9 mouse cellular contexts compared by ENCODE assay signal in the genomic region with DNA sequence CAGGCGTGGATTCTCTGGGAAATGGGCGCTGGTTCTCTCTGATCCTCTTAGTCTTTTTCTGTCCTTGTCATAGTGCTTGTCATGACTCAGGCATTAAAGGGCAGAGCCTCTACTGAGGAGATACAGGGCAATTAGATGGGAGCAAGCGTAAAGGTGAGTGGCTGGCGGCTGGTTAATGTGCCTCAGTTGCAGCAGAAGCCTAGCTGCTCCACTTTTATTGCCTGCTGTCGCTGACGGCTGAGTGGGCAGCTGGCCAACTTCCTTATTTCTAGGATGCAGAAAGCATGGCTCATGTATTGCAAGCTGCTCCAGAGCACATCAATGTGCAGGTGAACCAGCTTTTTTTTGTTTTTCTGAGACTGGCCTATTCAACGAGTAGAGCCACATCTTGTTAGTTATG. TPM values are rescaled to one million over a fixed set of nuclear protein-coding genes. Genes with fewer than 3 reads are reported as not detected.
DNase-seq lines count a peak whose midpoint lies in the region; ATAC-seq and TF ChIP-seq lines count a peak whose summit lies in the region.
"Had no signal": no experiment of that assay in that cellular context is flagged by ENCODE, and none has a peak within 500 bp of the region (broad histone marks: within the 10 kb centered on the region; RNA-seq: fewer than 3 reads in every experiment).

No protein-coding gene starts in this region.

- ATAC-seq in kidney, embryonic 14.5 days (ENCODE audit: low FRiP score, low TSS enrichment) = no peak

- no peak for TF ChIP-seq CTCF in kidney, adult 2 months (conservative IDR thresholded peaks at IDR 0.05; ENCODE audit: insufficient read depth, insufficient read length, low read depth, low read length)
- TF ChIP-seq CTCF in small intestine, adult 2 months (IDR thresholded peaks at IDR 0.05; ENCODE audit: extremely low read depth, insufficient read length, insufficient replicate concordance, low read depth, low read length) = no peak

- 50% methylated on average over 7 of the region's 7 CpGs for WGBS in kidney, adult 2 months
- 45% methylated on average over 7 of the region's 7 CpGs for WGBS in kidney, embryonic 14.5 days
- 17% methylated on average over 7 of the region's 7 CpGs for WGBS in small intestine, adult 2 months

- H3K27me3 ChIP-seq in kidney, adult 2 months (replicated peaks; ENCODE audit: control insufficient read depth, insufficient read depth, low read length) = no peaks in the 10 kb centered on the region
- no peaks in the 10 kb centered on the region for H3K27me3 ChIP-seq in kidney, embryonic 14.5 days (ENCODE audit: control insufficient read depth, insufficient read depth, low read length)
- no peaks in the 10 kb centered on the region for H3K27me3 ChIP-seq in small intestine, adult 2 months (ENCODE audit: control insufficient read depth, insufficient read depth, low read length)
- H3K27me3 ChIP-seq: limb, embryonic 13.5 days had no signal

- no peaks in the 10 kb centered on the region for H3K36me3 ChIP-seq in kidney, adult 2 months (ENCODE audit: control insufficient read depth, insufficient read depth, low read length)
- no peaks in the 10 kb centered on the region for H3K36me3 ChIP-seq in kidney, embryonic 14.5 days (ENCODE audit: control insufficient read depth, insufficient read depth, low read length)
- no peaks in the 10 kb centered on the region for H3K36me3 ChIP-seq in small intestine, adult 2 months (ENCODE audit: control insufficient read depth, insufficient read depth, low read length)
- H3K36me3 ChIP-seq: limb, embryonic 13.5 days had no signal

- no peak overlapping the region for H3K9ac ChIP-seq in kidney, embryonic 14.5 days (ENCODE audit: low read depth, low read length)
- H3K9ac ChIP-seq: limb, embryonic 13.5 days had no signal

- DNase-seq in adrenal gland, adult (ENCODE audit: inconsistent age in 2 of 2, low spot score in 1 of 2) = peak; percentile 40 to 62
- DNase-seq in adrenal gland, postnatal 4 days (ENCODE audit: low spot score in 2 of 2) = no peak
- DNase-seq in kidney, adult 2 months = peak; percentile 51
- peak; percentile 73 for DNase-seq in right cerebral cortex, postnatal 14 days
- DNase-seq in right cerebral cortex, adult 18-20 months = no peak
- no peak for DNase-seq in neural tube, embryonic 10.5 days (ENCODE audit: extremely low spot score, low spot score)

- TF ChIP-seq POLR2A in kidney, adult 2 months (IDR thresholded peaks at IDR 0.05; ENCODE audit: low read depth, low read length) = no peak
- TF ChIP-seq POLR2A in small intestine, adult 2 months (IDR thresholded peaks at IDR 0.05; ENCODE audit: low read depth, low read length) = no peak

- H3K9me3 ChIP-seq in kidney, embryonic 14.5 days (ENCODE audit: control insufficient read depth, low read length) = no peaks in the 10 kb centered on the region
- H3K9me3 ChIP-seq: limb, embryonic 13.5 days had no signal

- H3K4me3 ChIP-seq in kidney, adult 2 months (ENCODE audit: insufficient read depth, low read depth, low read length) = no peak overlapping the region
- no peak overlapping the region for H3K4me3 ChIP-seq in kidney, embryonic 14.5 days (ENCODE audit: low read length)
- no peak overlapping the region for H3K4me3 ChIP-seq in small intestine, adult 2 months (ENCODE audit: low read depth, low read length)
- H3K4me3 ChIP-seq: limb, embryonic 13.5 days had no signal

- peaks cover 4% of the 10 kb centered on the region; the same call in 1 of the 2 replicates for H3K4me1 ChIP-seq in kidney, adult 2 months (ENCODE audit: control insufficient read depth, insufficient read depth, low read length)
- H3K4me1 ChIP-seq in kidney, embryonic 14.5 days (ENCODE audit: control insufficient read depth, insufficient read depth, low read length) = no peaks in the 10 kb centered on the region
- peaks cover 18% of the 10 kb centered on the region; the same call in 1 of the 2 replicates for H3K4me1 ChIP-seq in small intestine, adult 2 months (ENCODE audit: control insufficient read depth, insufficient read depth, insufficient read length, low read length)

- no peak overlapping the region for H3K27ac ChIP-seq in kidney, adult 2 months (ENCODE audit: insufficient read depth, low read depth, low read length)
- H3K27ac ChIP-seq in kidney, embryonic 14.5 days (ENCODE audit: low read depth, low read length) = no peak overlapping the region
- peak overlapping the region; percentile 91 for H3K27ac ChIP-seq in small intestine, adult 2 months (ENCODE audit: insufficient read depth, low read depth, low read length)
- H3K27ac ChIP-seq: limb, embryonic 13.5 days had no signal

- H3K4me2 ChIP-seq in kidney, embryonic 14.5 days (replicated peaks; ENCODE audit: low read depth, low read length) = no peak overlapping the region
- H3K4me2 ChIP-seq: limb, embryonic 13.5 days had no signal

RNA-seq across cellular contexts. Expression of a gene that starts 5.0 kb away (rescaled TPM):
- total RNA-seq in adrenal gland, postnatal 4 days (2021) = 10 to 100 TPM; 44.9 to 50.6 TPM
- 51.7 and 58.4 TPM in 2 replicates for polyA plus RNA-seq in kidney, adult 2 months (2012; rRNA removed)
- polyA plus RNA-seq in kidney, embryonic 14.5 days (2014; fragmentation: Nextera tagmentation; extraction: Ambion mirVana) = 50.7 and 54.5 TPM in 2 replicates
- polyA plus RNA-seq in small intestine, adult 2 months (2012; rRNA removed) = 23.8 and 48.4 TPM in 2 replicates

RNA-seq across cellular contexts. Expression of a gene that starts 10.3 kb away (rescaled TPM):
- total RNA-seq in adrenal gland, postnatal 4 days (2021) = 1 to 10 TPM; 2.7 to 4.8 TPM
- polyA plus RNA-seq in kidney, adult 2 months (2012; rRNA removed) = 0.98 and 1.3 TPM in 2 replicates
- 0.46 and 1.6 TPM in 2 replicates for polyA plus RNA-seq in kidney, embryonic 14.5 days (2014; fragmentation: Nextera tagmentation; extraction: Ambion mirVana)
- 0.84 and 1.0 TPM in 2 replicates for polyA plus RNA-seq in small intestine, adult 2 months (2012; rRNA removed)

RNA-seq across cellular contexts. Expression of a gene that starts 18.7 kb away (rescaled TPM):
- 10 to 100 TPM; 46.9 to 60.3 TPM for total RNA-seq in adrenal gland, postnatal 4 days (2021)
- 45.5 and 51.0 TPM in 2 replicates for polyA plus RNA-seq in kidney, adult 2 months (2012; rRNA removed)
- polyA plus RNA-seq in kidney, embryonic 14.5 days (2014; fragmentation: Nextera tagmentation; extraction: Ambion mirVana) = 22.0 and 34.1 TPM in 2 replicates
- polyA plus RNA-seq in small intestine, adult 2 months (2012; rRNA removed) = 104 and 488 TPM in 2 replicates

RNA-seq across cellular contexts. Expression of a gene that starts 24.9 kb away (rescaled TPM):
- total RNA-seq in adrenal gland, postnatal 4 days (2021) = 10 to 100 TPM in 1 of 2 experiments, 1 to 10 TPM in 1; 8.4 to 12.6 TPM
- 4.5 and 5.2 TPM in 2 replicates for polyA plus RNA-seq in kidney, adult 2 months (2012; rRNA removed)
- 9.1 and 14.1 TPM in 2 replicates for polyA plus RNA-seq in kidney, embryonic 14.5 days (2014; fragmentation: Nextera tagmentation; extraction: Ambion mirVana)
- polyA plus RNA-seq in small intestine, adult 2 months (2012; rRNA removed) = 5.8 and 13.9 TPM in 2 replicates

RNA-seq across cellular contexts. Expression of a gene that starts 27.0 kb away (rescaled TPM):
- 100 to 1,000 TPM; 251 to 277 TPM for total RNA-seq in adrenal gland, postnatal 4 days (2021)
- polyA plus RNA-seq in kidney, adult 2 months (2012; rRNA removed) = 321 and 366 TPM in 2 replicates
- 321 and 322 TPM in 2 replicates for polyA plus RNA-seq in kidney, embryonic 14.5 days (2014; fragmentation: Nextera tagmentation; extraction: Ambion mirVana)
- 191 and 473 TPM in 2 replicates for polyA plus RNA-seq in small intestine, adult 2 months (2012; rRNA removed)

Comparison
In these comparisons a context has a peak if more than half of its experiments do, and no peak if none do; other contexts are left out.
1. DNase-seq: peak in adrenal gland, adult (2 of 2), kidney, adult 2 months (single experiment) and right cerebral cortex, postnatal 14 days (single experiment); none in adrenal gland, postnatal 4 days (0 of 2), right cerebral cortex, adult 18-20 months (single experiment) and neural tube, embryonic 10.5 days (single experiment).